Mouse (Mus musculus) lung, embryonic 14.5 days (tissue): ENCODE measurements around the gene Sik3. TPM values are rescaled to one million over a fixed set of nuclear protein-coding genes. Genes with fewer than 3 reads are reported as not detected.

Experiments used
- ATAC-seq: fragments of 200-750 bp; cut with Nextera tagmentation; 2 replicates; pipeline ENCODE4 v1.8.0; 2017; ENCODE audit warnings: mild to moderate bottlenecking, moderate TSS enrichment, moderate library complexity; ENCODE audit not compliant: insufficient read depth
- DNase-seq: peaks from one replicate; pipeline ENCODE4 v3.0.0-alpha.2; 2015
- H3K27ac ChIP-seq: fragments of 300-500 bp; sonication (generic); 2 replicates; pipeline ENCODE4 v1.5.1; 2014; ENCODE audit warnings: low read depth, mild to moderate bottlenecking, moderate library complexity
- H3K27me3 ChIP-seq: fragments of 300-500 bp; sonication (generic); 2 replicates; pipeline ENCODE4 v1.6.1; 2014; ENCODE audit warnings: low read length, control low read depth; ENCODE audit not compliant: insufficient read depth
- H3K36me3 ChIP-seq: fragments of 300-500 bp; sonication (generic); 2 replicates; pipeline ENCODE4 v1.6.1; 2014; ENCODE audit warnings: control low read depth; ENCODE audit not compliant: insufficient read depth
- H3K4me1 ChIP-seq: fragments of 300-500 bp; sonication (generic); 2 replicates; pipeline ENCODE4 v1.6.1; 2014; ENCODE audit warnings: antibody characterized with exemption, control low read depth; ENCODE audit not compliant: insufficient read depth
- H3K4me2 ChIP-seq: fragments of 300-500 bp; sonication (generic); 2 replicates; pipeline ENCODE4 v1.6.1; 2014; ENCODE audit warnings: mild to moderate bottlenecking
- H3K4me3 ChIP-seq: fragments of 300-500 bp; sonication (generic); 2 replicates; pipeline ENCODE4 v1.5.1; 2014; ENCODE audit warnings: low read depth, low read length
- H3K9ac ChIP-seq: fragments of 300-500 bp; sonication (generic); 2 replicates; pipeline ENCODE4 v1.6.1; 2014
- H3K9me3 ChIP-seq: fragments of 300-500 bp; sonication (generic); 2 replicates; pipeline ENCODE4 v1.6.1; 2016; ENCODE audit warnings: low read depth, low read length, control low read depth
- CTCF ChIP-seq: IDR thresholded peaks from 2 replicates; pipeline ENCODE4 v1.5.1; 2016; ENCODE audit warnings: antibody characterized with exemption, low read depth
- WGBS: fragments of 180-500 bp; shearing (Covaris S2); extraction: QIAGEN DNeasy Blood & Tissue Kit; methylation state at CpG from one replicate; pipeline ENCODE4 v1.1.7; 2014; 5-methylcytosine and 5-hydroxymethylcytosine counted together
- polyA plus RNA-seq: library from polyadenylated mRNA; unstranded; fragments of >200 nt; fragmentation: Nextera tagmentation; extraction: Ambion mirVana; gene quantifications from 2 replicates; pipeline ENCODE4 v1.2.1, GENCODE M21; 2014

Gene Sik3
- polyA plus RNA-seq, 1 experiment from 2014 or later: 15.7 TPM

DNA sequence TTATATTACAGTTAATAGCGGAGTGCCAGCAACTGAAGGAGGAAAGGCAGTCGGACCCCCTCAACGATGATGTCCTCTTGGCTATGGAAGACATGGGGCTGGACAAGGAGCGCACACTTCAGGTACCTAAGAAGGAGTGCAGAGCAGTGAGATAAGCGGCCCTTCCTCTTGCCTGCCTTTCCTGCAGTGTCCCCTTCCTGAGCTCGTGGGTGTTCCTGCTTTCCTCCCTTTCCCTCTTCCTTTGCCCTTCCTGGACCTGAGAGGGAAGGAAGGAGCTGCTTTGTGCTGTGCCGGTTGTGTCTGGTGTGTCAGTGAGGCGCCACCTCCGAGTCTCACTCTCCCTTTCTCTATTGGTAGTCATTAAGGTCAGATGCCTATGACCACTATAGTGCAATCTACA lies 182.2 kb downstream of the Sik3 start:
- WGBS: 86% methylated on average over 9 of the region's 9 CpGs
- TF ChIP-seq CTCF: no peak
- no peaks in the 10 kb centered on the region for H3K4me1 ChIP-seq
- no peak overlapping the region for H3K27ac ChIP-seq
- H3K9me3 ChIP-seq: no peaks in the 10 kb centered on the region
- peaks cover 52% of the 10 kb centered on the region for H3K36me3 ChIP-seq
- H3K4me2 ChIP-seq: no peak overlapping the region
- ATAC-seq (no peak), DNase-seq (no peak)
- H3K27me3 ChIP-seq: no peaks in the 10 kb centered on the region
- no peak overlapping the region for H3K9ac ChIP-seq
- no peak overlapping the region for H3K4me3 ChIP-seq

DNA sequence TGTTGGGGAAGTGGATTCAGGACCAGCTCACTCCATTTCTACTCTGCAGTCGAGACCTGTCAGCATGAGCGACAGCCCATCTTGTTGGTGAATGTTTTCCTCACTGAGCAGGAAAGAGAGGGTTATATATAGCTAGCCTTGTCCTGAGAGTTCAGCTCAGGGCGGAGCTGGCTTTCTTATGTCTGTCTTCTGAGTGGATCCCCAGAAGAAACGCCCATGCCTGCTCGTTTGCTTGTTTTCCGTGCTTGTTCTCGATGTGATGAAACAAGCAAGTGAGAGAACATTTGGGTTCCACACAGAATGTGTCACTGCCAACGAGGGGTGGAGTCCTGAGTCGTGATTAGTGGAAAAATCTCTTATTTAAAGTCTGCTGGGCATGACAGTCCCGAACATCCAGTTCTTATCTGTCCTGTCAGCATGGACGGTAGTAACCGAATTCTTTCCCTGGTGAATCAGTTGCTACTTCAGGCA lies 184.1 kb downstream of the Sik3 start:
- Histone ChIP-seq H3K27ac (no peak overlapping the region), H3K9ac (no peak overlapping the region), H3K4me2 (no peak overlapping the region), H3K36me3 (peaks cover 66% of the 10 kb centered on the region), H3K9me3 (no peaks in the 10 kb centered on the region), H3K27me3 (no peaks in the 10 kb centered on the region), H3K4me3 (no peak overlapping the region), H3K4me1 (no peaks in the 10 kb centered on the region)
- ATAC-seq: no peak
- TF ChIP-seq CTCF: no peak
- WGBS: 70% methylated on average over 12 of the region's 12 CpGs
- no peak for DNase-seq

GRCm38 (mm10) chr9:46198461-46198860 lies 185.8 kb downstream of the Sik3 start:
- H3K27ac ChIP-seq: no peak overlapping the region
- H3K4me2 ChIP-seq: no peak overlapping the region
- peaks cover 75% of the 10 kb centered on the region for H3K36me3 ChIP-seq

DNA sequence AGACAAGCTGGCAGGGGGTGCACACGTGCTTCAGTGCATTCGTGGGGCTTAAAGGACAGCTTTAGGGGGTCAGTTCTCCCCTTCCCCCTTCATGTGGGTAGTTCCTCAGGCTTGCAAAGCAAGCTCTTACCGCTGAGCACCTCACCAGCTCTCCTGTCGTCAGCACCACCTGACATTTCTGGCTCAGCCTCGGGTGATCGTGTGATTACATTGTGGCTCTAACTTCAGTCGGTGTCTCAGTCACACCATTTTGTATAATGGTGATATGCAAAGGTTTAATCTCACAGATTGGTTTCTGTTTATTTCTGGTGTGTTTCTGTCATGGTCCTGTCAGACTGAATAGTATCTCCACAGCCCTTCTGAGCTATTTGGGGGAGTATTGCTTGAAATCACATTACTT lies 186.3 kb downstream of the Sik3 start:
- ATAC-seq (no peak), DNase-seq (no peak)
- Histone ChIP-seq H3K36me3 (peaks cover 79% of the 10 kb centered on the region), H3K4me1 (no peaks in the 10 kb centered on the region), H3K9ac (no peak overlapping the region), H3K4me2 (no peak overlapping the region), H3K9me3 (no peaks in the 10 kb centered on the region), H3K27ac (no peak overlapping the region), H3K27me3 (no peaks in the 10 kb centered on the region), H3K4me3 (no peak overlapping the region)
- TF ChIP-seq CTCF: no peak
- WGBS: 74% methylated on average over 7 of the region's 7 CpGs

More at GRCm38 (mm10) chr9:46198461-46198860, 185.8 kb downstream of the Sik3 start:
- H3K9ac ChIP-seq: no peak overlapping the region
- H3K4me3 ChIP-seq: no peak overlapping the region
- no peak for ATAC-seq
- DNase-seq: no peak
- 80% methylated on average over 9 of the region's 9 CpGs for WGBS
- H3K9me3 ChIP-seq: no peaks in the 10 kb centered on the region
- no peak for TF ChIP-seq CTCF
- H3K27me3 ChIP-seq: no peaks in the 10 kb centered on the region
- H3K4me1 ChIP-seq: no peaks in the 10 kb centered on the region

GRCm38 (mm10) chr9:46199609-46200008 lies 187.0 kb downstream of the Sik3 start:
- ATAC-seq (no peak), DNase-seq (no peak)
- H3K9ac ChIP-seq: no peak overlapping the region
- H3K4me2 ChIP-seq: no peak overlapping the region
- H3K4me3 ChIP-seq: no peak overlapping the region
- no peaks in the 10 kb centered on the region for H3K4me1 ChIP-seq
- no peak for TF ChIP-seq CTCF
- WGBS: 81% methylated on average over 2 of the region's 2 CpGs
- H3K27ac ChIP-seq: no peak overlapping the region
- peaks cover 81% of the 10 kb centered on the region for H3K36me3 ChIP-seq
- no peaks in the 10 kb centered on the region for H3K27me3 ChIP-seq
- no peaks in the 10 kb centered on the region for H3K9me3 ChIP-seq

DNA sequence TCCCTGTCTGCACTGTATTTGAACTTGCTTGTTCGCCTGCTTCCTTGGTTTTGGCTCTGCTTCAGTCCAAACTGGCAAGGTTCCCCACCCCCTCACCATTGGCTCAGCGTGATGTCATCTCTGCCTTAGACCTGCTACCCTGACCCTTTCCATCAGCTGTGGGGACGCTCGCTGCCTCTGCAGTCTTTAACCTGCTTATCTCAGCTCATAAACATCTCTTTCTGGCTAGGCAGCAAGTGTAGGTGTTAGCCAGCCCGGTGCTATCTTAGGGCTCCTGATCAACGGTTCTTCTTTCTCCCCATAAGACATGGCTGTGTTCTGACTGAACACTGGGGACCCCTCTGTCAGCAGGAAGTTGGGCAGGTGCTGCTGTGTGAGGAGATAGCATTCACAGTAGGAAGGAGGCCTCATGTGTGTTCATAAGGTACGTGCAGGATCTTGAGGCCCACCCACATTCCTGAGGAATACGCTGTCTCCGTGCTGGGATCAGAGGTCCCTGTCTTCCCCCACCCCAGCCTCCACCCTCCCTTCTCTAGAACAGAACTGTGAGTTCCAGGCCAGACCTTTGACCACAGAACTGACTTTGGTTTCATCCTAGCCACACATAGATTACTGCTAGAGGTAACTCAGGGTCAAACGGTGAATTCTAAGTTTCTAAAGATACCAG lies 194.3 kb downstream of the Sik3 start:
- H3K4me2 ChIP-seq: no peak overlapping the region
- no peak for ATAC-seq
- H3K9ac ChIP-seq: no peak overlapping the region
- DNase-seq: no peak
- H3K4me1 ChIP-seq: no peaks in the 10 kb centered on the region
- peaks cover 75% of the 10 kb centered on the region for H3K36me3 ChIP-seq
- H3K27ac ChIP-seq: no peak overlapping the region
- H3K9me3 ChIP-seq: no peaks in the 10 kb centered on the region
- H3K4me3 ChIP-seq: no peak overlapping the region
- TF ChIP-seq CTCF: no peak
- H3K27me3 ChIP-seq: no peaks in the 10 kb centered on the region
- 41% methylated on average over 10 of the region's 10 CpGs for WGBS

DNA sequence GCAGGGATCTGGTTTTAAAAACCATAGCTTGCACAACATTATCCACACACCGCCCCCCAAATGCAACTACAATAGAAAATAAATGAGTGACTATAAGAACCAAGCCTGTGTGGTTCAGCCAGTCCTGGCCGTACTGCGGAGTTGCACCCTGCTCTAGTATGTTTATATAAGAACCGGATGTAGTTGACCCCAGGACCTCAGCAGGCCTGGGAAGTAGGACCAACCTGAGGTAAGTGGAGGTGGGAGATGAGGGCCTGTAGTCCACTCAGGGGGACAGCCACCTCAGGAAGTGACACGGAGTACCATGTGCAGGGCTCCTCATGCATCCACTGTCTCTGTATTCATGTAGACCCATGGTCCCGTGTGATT lies 194.9 kb downstream of the Sik3 start:
- 45% methylated on average over 6 of the region's 6 CpGs for WGBS
- DNase-seq (no peak), ATAC-seq (no peak)
- Histone ChIP-seq H3K36me3 (peaks cover 76% of the 10 kb centered on the region), H3K27me3 (no peaks in the 10 kb centered on the region), H3K4me1 (no peaks in the 10 kb centered on the region), H3K4me2 (no peak overlapping the region), H3K9ac (no peak overlapping the region), H3K9me3 (no peaks in the 10 kb centered on the region), H3K27ac (no peak overlapping the region), H3K4me3 (no peak overlapping the region)
- TF ChIP-seq CTCF: no peak
